Mouse (Mus musculus) E14TG2a.4 (cell line): ENCODE measurements around the gene Ubac2.
A peak's percentile ranks its signal among the peaks of the same experiment; 100 is the strongest.

Experiments used
- H3K27me3 ChIP-seq: 2 replicates; pipeline ENCODE4 v1.6.1; 2014; ENCODE audit warnings: low read length, control low read depth; ENCODE audit not compliant: insufficient read depth
- H3K36me3 ChIP-seq: 2 replicates; pipeline ENCODE4 v1.6.1; 2014; ENCODE audit warnings: low read length, control low read depth; ENCODE audit not compliant: insufficient read depth
- H3K4me1 ChIP-seq: replicated peaks from 2 replicates; pipeline ENCODE4 v1.6.1; 2014; ENCODE audit warnings: low read depth, low read length, control low read depth
- H3K4me3 ChIP-seq: replicated peaks from 2 replicates; pipeline ENCODE4 v1.5.1; 2014; ENCODE audit warnings: mild to moderate bottlenecking, low read length
- H3K9me3 ChIP-seq: 2 replicates; pipeline ENCODE4 v1.6.1; 2014; ENCODE audit warnings: low read length, control low read depth
- CTCF ChIP-seq: conservative IDR thresholded peaks from 2 replicates; pipeline ENCODE4 v1.5.1; 2014; ENCODE audit warnings: low read length
- NANOG ChIP-seq: IDR thresholded peaks from 2 replicates; pipeline ENCODE4 v1.6.1; 2014; ENCODE audit warnings: borderline replicate concordance, low read length, mixed read lengths
- POU5F1 ChIP-seq: IDR thresholded peaks from 2 replicates; pipeline ENCODE4 v1.6.1; 2014; ENCODE audit warnings: low read length, borderline replicate concordance

The Ubac2 gene

GRCm38 (mm10) chr14:122008261-122008660, 129.8 kb downstream of the Ubac2 start:
- TF ChIP-seq POU5F1 (no peak), NANOG (no peak), CTCF (no peak)
- Histone ChIP-seq H3K36me3 (peaks cover 34% of the 10 kb centered on the region), H3K9me3 (no peaks in the 10 kb centered on the region), H3K27me3 (no peaks in the 10 kb centered on the region), H3K4me1 (peaks cover 17% of the 10 kb centered on the region), H3K4me3 (no peak overlapping the region)

GRCm38 (mm10) chr14:122009502-122009901, 131.1 kb downstream of the Ubac2 start:
- Histone ChIP-seq H3K4me3 (no peak overlapping the region), H3K27me3 (no peaks in the 10 kb centered on the region), H3K36me3 (peaks cover 31% of the 10 kb centered on the region), H3K4me1 (peaks cover 23% of the 10 kb centered on the region), H3K9me3 (no peaks in the 10 kb centered on the region)
- TF ChIP-seq NANOG (no peak), CTCF (no peak), POU5F1 (no peak)

- no peak overlapping the region for H3K4me3 ChIP-seq
- H3K9me3 ChIP-seq: no peaks in the 10 kb centered on the region
- peaks cover 39% of the 10 kb centered on the region for H3K36me3 ChIP-seq
- peaks cover 23% of the 10 kb centered on the region for H3K4me1 ChIP-seq
- no peaks in the 10 kb centered on the region for H3K27me3 ChIP-seq
- TF ChIP-seq NANOG (no peak), CTCF (no peak), POU5F1 (no peak)
Measured at GRCm38 (mm10) chr14:122010301-122010700, 131.9 kb downstream of the Ubac2 start.

GRCm38 (mm10) chr14:122011768-122012167, 133.3 kb downstream of the Ubac2 start:
- peaks cover 48% of the 10 kb centered on the region for H3K36me3 ChIP-seq
- TF ChIP-seq CTCF (no peak), NANOG (no peak), POU5F1 (no peak)
- H3K9me3 ChIP-seq: no peaks in the 10 kb centered on the region
- H3K4me1 ChIP-seq: peaks cover 23% of the 10 kb centered on the region
- no peak overlapping the region for H3K4me3 ChIP-seq
- H3K27me3 ChIP-seq: no peaks in the 10 kb centered on the region

GRCm38 (mm10) chr14:122012193-122012592, 133.8 kb downstream of the Ubac2 start:
- Histone ChIP-seq H3K4me3 (no peak overlapping the region), H3K27me3 (no peaks in the 10 kb centered on the region), H3K36me3 (peaks cover 50% of the 10 kb centered on the region), H3K4me1 (peaks cover 23% of the 10 kb centered on the region), H3K9me3 (no peaks in the 10 kb centered on the region)
- TF ChIP-seq CTCF (no peak), NANOG (no peak), POU5F1 (no peak)

- H3K9me3 ChIP-seq: no peaks in the 10 kb centered on the region
- TF ChIP-seq NANOG (no peak), CTCF (no peak), POU5F1 (no peak)
- H3K4me1 ChIP-seq: peaks cover 23% of the 10 kb centered on the region
- peak overlapping the region; percentile 29; the same call in 1 of the 2 replicates for H3K4me3 ChIP-seq
- peaks cover 50% of the 10 kb centered on the region for H3K36me3 ChIP-seq
- no peaks in the 10 kb centered on the region for H3K27me3 ChIP-seq
Measured at GRCm38 (mm10) chr14:122012814-122013213, 134.4 kb downstream of the Ubac2 start.

GRCm38 (mm10) chr14:122013417-122013951, 135.1 kb downstream of the Ubac2 start:
- Histone ChIP-seq H3K27me3 (no peaks in the 10 kb centered on the region), H3K9me3 (no peaks in the 10 kb centered on the region), H3K4me3 (peak overlapping the region; percentile 29; the same call in 1 of the 2 replicates), H3K4me1 (peaks cover 23% of the 10 kb centered on the region), H3K36me3 (peaks cover 51% of the 10 kb centered on the region)
- TF ChIP-seq POU5F1: no peak
- TF ChIP-seq NANOG: no peak
- TF ChIP-seq CTCF: no peak

GRCm38 (mm10) chr14:122017958-122018357, 139.5 kb downstream of the Ubac2 start:
- Histone ChIP-seq H3K36me3 (peaks cover 56% of the 10 kb centered on the region), H3K27me3 (no peaks in the 10 kb centered on the region), H3K4me1 (peaks cover 28% of the 10 kb centered on the region), H3K9me3 (no peaks in the 10 kb centered on the region), H3K4me3 (no peak overlapping the region)
- TF ChIP-seq POU5F1 (no peak), NANOG (no peak), CTCF (no peak)

GRCm38 (mm10) chr14:122019389-122019788, 141.0 kb downstream of the Ubac2 start:
- Histone ChIP-seq H3K27me3 (no peaks in the 10 kb centered on the region), H3K4me1 (peaks cover 27% of the 10 kb centered on the region), H3K9me3 (no peaks in the 10 kb centered on the region), H3K36me3 (peaks cover 61% of the 10 kb centered on the region), H3K4me3 (no peak overlapping the region)
- TF ChIP-seq POU5F1 (no peak), CTCF (no peak), NANOG (no peak)

- Histone ChIP-seq H3K36me3 (peaks cover 50% of the 10 kb centered on the region), H3K4me3 (no peak overlapping the region), H3K4me1 (peaks cover 39% of the 10 kb centered on the region), H3K9me3 (no peaks in the 10 kb centered on the region), H3K27me3 (no peaks in the 10 kb centered on the region)
- TF ChIP-seq NANOG: no peak
Measured at GRCm38 (mm10) chr14:122020567-122020966, 142.1 kb downstream of the Ubac2 start.
